Mouse (Mus musculus) gastrocnemius, postnatal 14 days (tissue): ENCODE measurements around the gene Pitpna. TPM values are rescaled to one million over a fixed set of nuclear protein-coding genes. Genes with fewer than 3 reads are reported as not detected.

Experiments used
- DNase-seq: peaks from one replicate; pipeline ENCODE4 v3.0.0; 2021; ENCODE audit warnings: mixed read lengths
- intact Hi-C: fragments of 180-260 bp; cut with DNase I; formaldehyde crosslinking; loops from one replicate; pipeline ENCODE4 v1.15.1; 2025; ENCODE audit warnings: low total_unique reads
- total RNA-seq, 2 experiments: library from RNA; stranded (reverse); gene quantifications; 2 replicates each; pipeline ENCODE4 v1.2.3; 2021

Gene Pitpna
- total RNA-seq, 2 experiments from 2014 or later = 176 to 185 TPM

- intact Hi-C loops = no loop called here
Measured at GRCm38 (mm10) chr11:75653781-75654470, 66.0 kb downstream of the Pitpna start.

GRCm38 (mm10) chr11:75654471-75655390 is 66.8 kb downstream of the Pitpna start:
- DNase-seq = peak; percentile 35
- intact Hi-C loops = no loop called here

More at GRCm38 (mm10) chr11:75653781-75654470, 66.0 kb downstream of the Pitpna start:
- DNase-seq = peak; percentile 77

- peak; percentile 79 for DNase-seq
- intact Hi-C loops = no loop called here
Measured at GRCm38 (mm10) chr11:75655621-75656545, 68.0 kb downstream of the Pitpna start.

DNA sequence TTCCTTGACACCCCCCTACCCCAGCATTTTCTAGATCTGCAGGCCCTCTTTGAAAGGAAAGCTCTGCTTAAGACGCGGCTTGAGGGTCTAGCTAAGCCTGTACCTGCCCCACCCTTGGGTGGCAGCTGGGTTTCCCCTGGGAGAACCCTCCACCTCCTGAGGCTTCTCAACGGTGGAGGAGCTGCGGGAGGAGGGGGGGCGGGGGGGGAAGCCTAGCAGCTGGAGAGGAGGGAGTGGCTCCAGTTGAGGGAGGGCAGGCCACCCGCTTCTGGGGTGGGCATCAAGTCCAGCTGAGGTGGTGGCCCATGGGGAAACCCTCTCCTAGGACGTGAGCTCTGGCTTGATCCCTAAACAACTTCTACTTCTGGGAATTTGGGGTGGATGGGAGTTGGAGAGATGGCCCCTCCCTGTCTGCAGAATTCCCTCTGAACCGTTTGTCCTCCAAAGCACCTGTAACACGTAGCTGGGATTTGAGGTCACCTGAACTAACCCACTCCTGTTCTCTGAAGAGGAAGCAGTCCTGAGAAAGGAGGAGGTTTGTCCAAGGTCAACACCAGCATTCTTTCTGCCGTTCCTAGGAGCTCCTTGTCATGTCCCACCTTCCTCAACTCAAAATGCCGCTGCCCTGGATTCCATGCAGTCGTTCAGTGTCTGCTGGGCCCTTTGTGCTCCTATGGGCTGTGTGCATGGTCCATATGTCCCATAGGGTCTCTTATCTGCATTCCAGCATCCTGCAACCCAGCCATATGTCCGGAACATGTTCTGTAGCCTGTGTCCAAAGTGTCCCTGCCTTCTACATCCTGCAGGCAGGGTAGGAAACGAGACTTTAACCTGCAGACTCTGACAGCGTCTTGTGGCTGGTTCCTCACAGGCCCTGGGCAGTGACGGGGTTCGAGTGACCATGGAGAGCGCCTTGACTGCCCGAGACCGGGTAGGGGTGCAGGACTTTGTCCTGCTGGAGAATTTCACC is 69.0 kb downstream of the Pitpna start:
- intact Hi-C loops = no loop called here
- DNase-seq = no peak

DNA sequence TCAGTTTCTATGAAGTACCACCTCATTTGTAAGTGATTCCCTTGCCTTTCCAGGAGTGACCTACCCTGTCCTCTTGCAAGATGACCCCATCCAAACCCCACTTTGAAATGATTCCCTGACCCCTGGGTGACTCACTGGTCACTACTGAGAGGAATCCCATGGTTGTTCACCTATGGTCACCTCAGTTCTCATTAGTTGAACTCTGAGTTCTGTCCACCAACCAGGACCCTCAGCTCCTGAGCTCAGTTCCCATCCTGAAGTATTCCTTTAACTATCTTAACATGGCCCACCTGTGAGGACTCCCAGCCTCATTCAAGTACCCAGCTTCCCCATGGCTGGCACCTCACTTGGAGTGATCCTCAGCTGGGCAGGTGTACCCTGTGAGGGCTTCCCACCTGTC is 69.9 kb downstream of the Pitpna start:
- no peak for DNase-seq
- intact Hi-C loops = no loop called here

- intact Hi-C loops = no loop called here
- DNase-seq = no peak
Measured at GRCm38 (mm10) chr11:75658311-75658710, 70.4 kb downstream of the Pitpna start.

DNA sequence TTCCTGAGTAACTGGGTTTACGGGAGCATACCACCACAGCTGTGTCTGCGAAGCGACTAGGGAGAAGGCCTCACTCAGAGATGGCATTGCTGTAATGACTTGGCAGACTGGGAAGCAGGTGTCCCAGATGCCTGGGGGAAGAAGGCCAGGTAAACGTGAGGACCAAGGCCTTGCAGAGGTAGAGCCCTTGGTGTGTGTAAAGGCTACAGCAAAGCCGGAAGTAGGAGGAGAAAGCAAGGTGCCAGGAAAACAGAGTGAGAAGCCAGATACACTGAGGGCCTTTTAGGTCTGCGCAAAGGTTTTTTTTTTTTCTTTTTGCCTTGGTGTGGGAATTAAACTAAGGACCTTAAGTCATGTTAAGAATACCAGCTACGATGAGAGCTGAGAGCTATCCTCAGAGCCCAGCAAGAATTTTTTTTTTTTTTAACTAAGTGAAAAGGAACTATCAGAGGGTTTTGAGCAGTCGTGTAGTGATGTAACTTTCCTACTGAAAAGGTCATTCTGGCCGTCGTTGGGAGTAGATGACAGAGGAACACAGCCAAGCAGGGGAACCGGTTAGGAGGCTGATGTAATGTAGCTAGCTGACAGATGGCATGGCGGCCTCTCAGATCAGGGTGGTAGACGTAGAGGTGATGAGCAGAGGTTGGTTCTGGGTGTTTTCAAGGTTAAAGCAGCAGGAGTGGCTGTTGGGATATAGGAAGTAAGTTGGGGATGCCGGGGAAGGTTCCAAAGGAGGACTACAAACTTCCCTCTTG is 71.3 kb downstream of the Pitpna start:
- DNase-seq = no peak
- intact Hi-C loops = no loop called here

DNA sequence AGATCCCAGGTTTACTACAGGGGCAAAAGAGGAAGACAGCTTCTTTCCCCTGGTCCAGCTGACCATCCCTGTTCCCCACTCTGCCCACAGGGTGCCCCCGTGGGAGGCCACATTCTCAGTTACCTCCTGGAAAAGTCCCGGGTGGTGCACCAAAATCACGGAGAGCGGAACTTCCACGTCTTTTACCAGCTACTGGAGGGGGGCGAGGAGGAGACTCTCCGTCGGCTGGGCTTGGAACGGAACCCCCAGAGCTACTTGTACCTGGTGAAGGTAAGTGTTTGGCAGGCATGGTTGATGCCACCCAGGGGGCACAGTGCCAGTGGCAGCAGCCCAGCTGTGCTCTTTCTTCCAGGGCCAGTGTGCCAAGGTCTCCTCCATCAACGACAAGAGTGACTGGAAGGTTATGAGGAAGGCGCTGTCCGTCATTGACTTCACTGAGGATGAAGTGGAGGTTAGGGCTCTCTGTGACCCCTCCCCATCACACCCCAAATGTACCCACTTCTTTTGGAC is 72.2 kb downstream of the Pitpna start:
- DNase-seq = no peak
- intact Hi-C loops = no loop called here

DNA sequence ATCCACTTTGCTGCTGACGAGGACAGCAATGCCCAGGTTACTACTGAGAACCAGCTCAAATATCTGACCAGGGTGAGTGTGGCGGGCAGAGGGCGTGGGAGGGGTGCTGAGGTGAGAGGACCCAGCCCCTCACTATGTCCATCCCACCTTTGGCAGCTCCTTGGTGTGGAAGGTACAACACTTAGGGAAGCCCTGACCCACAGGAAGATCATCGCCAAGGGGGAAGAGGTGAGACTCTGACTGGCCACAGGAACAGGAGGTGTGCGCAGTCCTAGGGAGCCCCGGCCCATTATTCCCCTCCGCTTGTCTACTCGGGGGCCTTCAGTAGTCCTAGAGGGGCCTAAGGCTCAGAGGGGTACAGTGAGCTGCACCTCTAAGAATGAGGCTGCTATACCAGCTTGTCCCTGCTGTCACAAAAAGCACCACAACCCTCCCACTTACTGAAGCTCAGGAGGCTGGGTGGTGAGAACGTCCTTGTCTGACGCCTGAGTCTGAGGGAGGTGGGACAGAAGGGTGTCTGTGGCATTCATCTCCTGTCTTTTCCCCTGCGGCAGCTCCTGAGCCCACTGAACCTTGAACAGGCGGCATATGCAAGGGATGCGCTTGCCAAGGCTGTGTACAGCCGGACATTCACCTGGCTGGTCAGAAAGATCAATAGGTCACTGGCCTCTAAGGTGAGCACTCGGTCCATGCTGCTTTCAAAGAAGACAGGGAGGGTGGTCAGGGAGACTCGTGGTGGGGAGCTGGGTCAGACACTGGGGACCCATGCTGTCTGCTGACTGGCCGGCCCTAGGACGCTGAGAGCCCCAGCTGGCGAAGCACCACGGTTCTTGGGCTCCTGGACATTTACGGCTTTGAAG is 73.3 kb downstream of the Pitpna start:
- intact Hi-C loops = no loop called here
- no peak for DNase-seq

GRCm38 (mm10) chr11:75662131-75662530 is 74.2 kb downstream of the Pitpna start:
- no peak for DNase-seq
- intact Hi-C loops = no loop called here

DNA sequence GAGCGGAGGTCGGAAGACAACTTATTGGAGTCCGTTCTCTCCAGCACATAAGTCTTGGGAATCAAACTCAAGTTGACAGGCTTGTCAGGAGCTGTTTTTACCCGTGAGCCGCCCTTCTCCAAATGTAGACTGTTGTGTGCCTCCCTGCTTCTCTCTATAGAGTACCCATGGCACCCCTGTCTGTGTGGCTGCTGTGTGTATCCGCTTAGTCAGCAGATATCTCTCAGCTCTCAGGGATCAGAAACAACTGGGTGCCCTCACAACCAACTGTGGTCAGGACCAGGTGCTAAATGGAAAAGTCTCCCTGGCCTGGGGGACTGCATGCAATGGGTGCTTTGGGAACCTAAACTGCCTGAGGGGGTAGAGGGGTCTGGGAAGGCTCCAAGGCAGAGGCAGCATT is 78.4 kb downstream of the Pitpna start:
- intact Hi-C loops = no loop called here
- no peak for DNase-seq

- no peak for DNase-seq
- intact Hi-C loops = no loop called here
Measured at GRCm38 (mm10) chr11:75668621-75669020, 80.7 kb downstream of the Pitpna start.

DNA sequence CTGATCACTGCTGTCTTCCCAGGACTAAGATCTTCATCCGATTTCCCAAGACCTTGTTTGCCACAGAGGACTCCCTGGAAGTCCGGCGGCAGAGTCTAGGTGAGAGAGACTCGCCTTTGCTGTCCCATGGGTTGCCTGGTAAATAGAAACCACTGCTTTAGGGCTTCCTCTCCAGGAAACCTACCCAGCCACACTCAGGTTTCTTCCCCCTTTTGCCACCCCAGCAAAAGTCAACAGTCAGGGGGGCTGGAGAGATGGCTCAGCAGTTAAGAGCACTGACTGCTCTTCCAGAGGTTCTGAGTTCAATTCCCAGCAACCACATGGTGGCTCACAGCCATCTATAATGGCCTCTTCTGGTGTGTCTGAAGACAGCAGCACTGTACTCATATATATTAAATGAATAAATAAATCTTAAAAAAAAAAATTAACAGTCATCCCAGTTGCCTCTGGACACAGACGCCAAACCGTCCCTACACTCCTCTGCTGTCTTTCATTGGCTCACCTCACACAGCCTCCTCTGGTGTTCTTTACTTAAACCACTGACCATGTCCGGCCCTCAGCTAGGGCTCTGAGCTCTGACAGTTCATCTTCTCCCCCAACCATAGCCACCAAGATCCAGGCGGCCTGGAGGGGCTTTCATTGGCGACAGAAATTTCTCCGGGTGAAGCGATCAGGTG is 81.4 kb downstream of the Pitpna start:
- intact Hi-C loops = no loop called here
- no peak for DNase-seq

GRCm38 (mm10) chr11:75669853-75670200 is 81.9 kb downstream of the Pitpna start:
- intact Hi-C loops = no loop called here
- no peak for DNase-seq

- DNase-seq = no peak
- intact Hi-C loops = no loop called here
Measured at GRCm38 (mm10) chr11:75671426-75672180, 83.7 kb downstream of the Pitpna start.

GRCm38 (mm10) chr11:75673411-75673810 is 85.5 kb downstream of the Pitpna start:
- DNase-seq = no peak
- intact Hi-C loops = no loop called here
